Mouse (Mus musculus) heart, embryonic 12.5 days (tissue): ENCODE results near the gene Tlx1. TPM values are rescaled to one million over a fixed set of nuclear protein-coding genes. Genes with fewer than 3 reads are reported as not detected.

Experiments used
- ATAC-seq: fragments of 200-750 bp; cut with Nextera tagmentation; 2 replicates; pipeline ENCODE4 v1.8.0; 2017; ENCODE audit warnings: moderate TSS enrichment, moderate library complexity; ENCODE audit not compliant: insufficient number of reproducible peaks, low FRiP score
- H3K27ac ChIP-seq: fragments of 300-500 bp; sonication (generic); 2 replicates; pipeline ENCODE4 v1.5.1; 2016; ENCODE audit warnings: mild to moderate bottlenecking, moderate library complexity; ENCODE audit not compliant: poor library complexity, severe bottlenecking
- H3K27me3 ChIP-seq: fragments of 300-500 bp; sonication (generic); replicated peaks from 2 replicates; pipeline ENCODE4 v1.6.1; 2016; ENCODE audit warnings: mild to moderate bottlenecking, moderate library complexity
- H3K36me3 ChIP-seq: fragments of 300-500 bp; sonication (generic); 2 replicates; pipeline ENCODE4 v1.6.1; 2016; ENCODE audit warnings: mild to moderate bottlenecking, moderate library complexity
- H3K4me1 ChIP-seq: fragments of 300-500 bp; sonication (generic); replicated peaks from 2 replicates; pipeline ENCODE4 v1.6.1; 2016; ENCODE audit warnings: mild to moderate bottlenecking
- H3K4me2 ChIP-seq: fragments of 300-500 bp; sonication (generic); 2 replicates; pipeline ENCODE4 v1.6.1; 2016; ENCODE audit warnings: mild to moderate bottlenecking, moderate library complexity
- H3K4me3 ChIP-seq: fragments of 300-500 bp; sonication (generic); 2 replicates; pipeline ENCODE4 v1.5.1; 2016; ENCODE audit warnings: mild to moderate bottlenecking
- H3K9ac ChIP-seq: fragments of 300-500 bp; sonication (generic); 2 replicates; pipeline ENCODE4 v1.6.1; 2016; ENCODE audit warnings: mild to moderate bottlenecking, moderate library complexity
- H3K9me3 ChIP-seq: fragments of 300-500 bp; sonication (generic); replicated peaks from 2 replicates; pipeline ENCODE4 v1.6.1; 2016; ENCODE audit warnings: mild to moderate bottlenecking, moderate library complexity
- WGBS: fragments of 180-500 bp; shearing (Covaris S2); methylation state at CpG from one replicate; pipeline ENCODE4 v1.1.7; 2016; 5-methylcytosine and 5-hydroxymethylcytosine counted together
- polyA plus RNA-seq: library from polyadenylated mRNA; unstranded; fragments of >200 nt; fragmentation: Nextera tagmentation; extraction: Ambion mirVana; gene quantifications from 2 replicates; pipeline ENCODE4 v1.2.1, GENCODE M21; 2016

Tlx1 gene
- polyA plus RNA-seq: 0.40 and 0.50 TPM in 2 replicates

DNA sequence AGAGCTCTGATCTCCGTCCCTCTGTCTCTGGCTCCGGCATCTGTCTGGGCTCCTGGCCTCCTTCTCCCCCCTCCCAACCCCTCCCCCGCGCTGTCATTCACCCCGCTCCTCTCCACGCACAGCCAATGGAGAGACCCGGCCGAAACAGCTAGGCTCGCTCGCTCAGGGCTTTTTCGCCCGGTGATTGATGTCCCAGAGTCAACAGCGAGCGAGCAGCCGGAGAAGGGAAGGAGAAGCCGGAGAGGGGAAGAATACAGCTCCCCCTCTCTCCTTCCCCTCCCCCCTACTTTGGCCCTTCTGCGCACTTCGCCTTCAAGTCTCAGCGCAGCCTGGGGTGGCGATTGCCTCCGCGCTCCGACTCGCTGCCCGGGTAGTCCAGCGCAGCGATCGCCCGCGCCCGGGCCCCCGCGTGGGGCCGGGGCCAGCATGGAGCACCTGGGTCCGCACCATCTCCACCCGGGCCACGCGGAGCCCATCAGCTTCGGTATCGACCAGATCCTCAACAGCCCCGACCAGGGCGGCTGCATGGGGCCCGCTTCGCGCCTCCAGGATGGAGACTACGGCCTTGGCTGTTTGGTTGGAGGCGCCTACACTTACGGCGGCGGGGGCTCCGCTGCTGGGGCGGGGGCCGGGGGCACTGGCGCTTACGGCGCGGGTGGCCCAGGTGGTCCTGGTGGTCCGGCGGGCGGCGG, at the start of gene Tlx1:
Tlx1 (plus strand) TSS at position 191 of the 692 bp plus-strand sequence.
- Histone ChIP-seq H3K4me1 (peaks cover 28% of the 10 kb centered on the region), H3K4me2 (peak within 1 kb of the TSS; percentile 74), H3K36me3 (no peaks in the 10 kb centered on the region), H3K4me3 (peak within 1 kb of the TSS; percentile 39), H3K9ac (no peak within 1 kb of the TSS), H3K9me3 (0 out of 2 replicates have a peak, but pooled peaks cover 6% of the 10 kb centered on the region), H3K27ac (no peak within 1 kb of the TSS), H3K27me3 (peaks cover 98% of the 10 kb centered on the region)
- 1% methylated on average over 60 of the region's 61 CpGs for WGBS
- peak; percentile 24; the same call in 1 of the 2 replicates for ATAC-seq

- H3K4me3 ChIP-seq: no peak overlapping the region
- no peak overlapping the region for H3K27ac ChIP-seq
- WGBS: 25% methylated on average over 1 of the region's 1 CpGs
- ATAC-seq: no peak
- H3K9me3 ChIP-seq: no peaks in the 10 kb centered on the region
- no peaks in the 10 kb centered on the region for H3K36me3 ChIP-seq
- peaks cover 36% of the 10 kb centered on the region for H3K27me3 ChIP-seq
- no peak overlapping the region for H3K4me2 ChIP-seq
- H3K9ac ChIP-seq: no peak overlapping the region
- no peaks in the 10 kb centered on the region for H3K4me1 ChIP-seq
Observed at GRCm38 (mm10) chr19:45105591-45105990, 44.9 kb upstream of the Tlx1 start.

DNA sequence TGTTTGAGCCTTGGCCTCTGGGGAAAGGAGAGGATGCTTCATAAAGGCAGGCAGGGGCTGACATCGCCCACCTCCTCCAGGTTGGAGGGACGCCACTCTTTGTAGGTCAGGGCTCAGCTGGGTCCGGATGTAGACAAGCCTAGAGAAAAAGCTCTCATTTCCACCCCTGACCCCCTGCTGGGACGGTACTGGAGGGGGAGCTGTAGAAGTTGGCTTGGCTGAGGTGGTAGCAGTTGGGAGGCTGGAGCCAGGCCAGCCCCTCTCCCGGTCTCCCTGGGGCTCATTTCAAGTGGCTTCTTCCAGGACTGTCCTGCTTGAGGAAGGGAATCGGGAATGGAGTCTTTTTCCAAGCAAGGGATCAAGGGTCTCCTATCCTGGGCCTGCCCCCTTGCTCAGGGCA, 43.8 kb upstream of the Tlx1 start:
- no peaks in the 10 kb centered on the region for H3K4me1 ChIP-seq
- no peak for ATAC-seq
- peaks cover 31% of the 10 kb centered on the region for H3K27me3 ChIP-seq
- WGBS: 37% methylated on average over 6 of the region's 6 CpGs
- no peaks in the 10 kb centered on the region for H3K9me3 ChIP-seq
- H3K9ac ChIP-seq: no peak overlapping the region
- no peak overlapping the region for H3K27ac ChIP-seq
- no peak overlapping the region for H3K4me3 ChIP-seq
- H3K4me2 ChIP-seq: no peak overlapping the region
- H3K36me3 ChIP-seq: no peaks in the 10 kb centered on the region

- Histone ChIP-seq H3K4me1 (peaks cover 8% of the 10 kb centered on the region), H3K27me3 (peaks cover 4% of the 10 kb centered on the region), H3K27ac (no peak overlapping the region), H3K36me3 (no peaks in the 10 kb centered on the region), H3K9me3 (no peaks in the 10 kb centered on the region), H3K9ac (no peak overlapping the region), H3K4me3 (no peak overlapping the region), H3K4me2 (no peak overlapping the region)
- WGBS: 61% methylated on average over 8 of the region's 8 CpGs
- ATAC-seq: no peak
Observed at GRCm38 (mm10) chr19:45110681-45111080, 39.8 kb upstream of the Tlx1 start.

DNA sequence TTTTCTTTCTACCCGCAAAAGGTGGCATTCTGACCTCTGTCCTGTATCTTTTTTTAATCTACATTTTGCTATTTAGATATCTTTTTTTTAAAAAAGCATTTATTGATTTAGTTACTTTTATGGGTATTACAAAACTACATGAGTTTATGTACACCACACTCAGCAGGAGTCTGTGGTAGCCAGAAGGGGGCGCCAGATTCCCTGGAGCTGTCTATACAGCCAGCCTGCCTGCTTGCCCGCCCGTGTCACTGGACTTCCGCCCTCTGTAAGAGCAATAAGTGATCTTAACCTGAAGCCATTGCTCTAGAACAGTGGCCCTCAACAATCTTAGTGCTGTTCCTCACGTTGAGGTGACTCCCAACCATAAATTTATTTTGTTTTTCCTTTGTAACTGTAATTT, 38.0 kb upstream of the Tlx1 start:
- no peak overlapping the region for H3K27ac ChIP-seq
- 83% methylated on average over 6 of the region's 6 CpGs for WGBS
- no peaks in the 10 kb centered on the region for H3K36me3 ChIP-seq
- peaks cover 8% of the 10 kb centered on the region for H3K4me1 ChIP-seq
- peaks cover 6% of the 10 kb centered on the region; the same call in 1 of the 2 replicates for H3K27me3 ChIP-seq
- no peak overlapping the region for H3K4me3 ChIP-seq
- ATAC-seq: no peak
- H3K9me3 ChIP-seq: no peaks in the 10 kb centered on the region
- no peak overlapping the region for H3K4me2 ChIP-seq
- H3K9ac ChIP-seq: no peak overlapping the region

DNA sequence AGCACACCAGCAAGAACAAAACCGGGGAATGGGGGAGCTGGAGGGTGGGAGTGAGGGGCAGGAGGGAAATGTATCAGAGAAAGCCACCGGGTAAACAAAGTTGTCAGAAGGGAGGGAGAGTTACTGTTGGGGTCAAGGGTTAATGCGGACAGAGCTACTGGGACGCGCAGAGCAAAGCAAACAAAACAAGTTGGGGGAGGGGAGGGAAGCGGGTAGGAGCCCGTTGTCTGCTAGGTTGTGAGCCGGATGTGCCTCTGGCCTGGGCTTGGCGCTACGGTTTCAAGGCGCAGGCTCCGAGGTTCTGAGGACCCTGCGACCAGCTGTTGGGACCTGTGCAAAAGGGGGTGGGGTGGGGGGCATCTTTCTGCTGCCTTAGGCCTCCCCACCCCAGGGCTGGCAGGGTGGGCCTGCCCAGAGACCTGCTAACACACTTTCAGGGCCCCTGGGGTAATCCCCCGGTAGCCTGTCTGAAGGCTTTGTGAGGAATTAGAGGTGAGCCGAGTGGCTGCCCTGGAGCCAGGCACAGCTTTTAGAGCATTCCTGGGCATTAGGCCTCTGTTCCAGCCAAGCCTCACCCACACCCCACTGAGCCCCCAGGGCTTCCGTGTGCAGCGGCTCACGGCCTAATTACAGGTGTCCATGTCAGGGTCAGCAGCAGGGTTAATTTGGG, 36.6 kb upstream of the Tlx1 start:
- Histone ChIP-seq H3K9ac (no peak overlapping the region), H3K27me3 (peaks cover 6% of the 10 kb centered on the region), H3K4me3 (no peak overlapping the region), H3K4me2 (peak overlapping the region; percentile 26; the same call in 1 of the 2 replicates), H3K9me3 (no peaks in the 10 kb centered on the region), H3K36me3 (no peaks in the 10 kb centered on the region), H3K4me1 (peaks cover 13% of the 10 kb centered on the region), H3K27ac (no peak overlapping the region)
- 6% methylated on average over 18 of the region's 18 CpGs for WGBS
- peak; percentile 33; the same call in 1 of the 2 replicates for ATAC-seq

GRCm38 (mm10) chr19:45114772-45115171, 35.7 kb upstream of the Tlx1 start:
- ATAC-seq: no peak
- 42% methylated on average over 3 of the region's 3 CpGs for WGBS

GRCm38 (mm10) chr19:45116798-45117197, 33.7 kb upstream of the Tlx1 start:
- no peaks in the 10 kb centered on the region for H3K36me3 ChIP-seq
- H3K9ac ChIP-seq: no peak overlapping the region
- H3K27ac ChIP-seq: no peak overlapping the region
- H3K4me1 ChIP-seq: peaks cover 13% of the 10 kb centered on the region
- no peak for ATAC-seq
- no peaks in the 10 kb centered on the region for H3K9me3 ChIP-seq
- H3K4me2 ChIP-seq: no peak overlapping the region
- WGBS: 50% methylated on average over 1 of the region's 1 CpGs
- peaks cover 14% of the 10 kb centered on the region for H3K27me3 ChIP-seq
- H3K4me3 ChIP-seq: no peak overlapping the region

More at GRCm38 (mm10) chr19:45114772-45115171, 35.7 kb upstream of the Tlx1 start:
- Histone ChIP-seq H3K27ac (no peak overlapping the region), H3K9ac (no peak overlapping the region), H3K27me3 (peaks cover 6% of the 10 kb centered on the region), H3K9me3 (no peaks in the 10 kb centered on the region), H3K4me3 (no peak overlapping the region), H3K4me1 (peaks cover 13% of the 10 kb centered on the region), H3K36me3 (no peaks in the 10 kb centered on the region), H3K4me2 (no peak overlapping the region)

- H3K36me3 ChIP-seq: no peaks in the 10 kb centered on the region
- no peaks in the 10 kb centered on the region for H3K4me1 ChIP-seq
- no peaks in the 10 kb centered on the region for H3K9me3 ChIP-seq
- H3K4me2 ChIP-seq: no peak overlapping the region
- 41% methylated on average over 14 of the region's 14 CpGs for WGBS
- H3K9ac ChIP-seq: no peak overlapping the region
- H3K27ac ChIP-seq: no peak overlapping the region
- peaks cover 77% of the 10 kb centered on the region for H3K27me3 ChIP-seq
- ATAC-seq: no peak
- no peak overlapping the region for H3K4me3 ChIP-seq
Observed at GRCm38 (mm10) chr19:45131966-45132628, 18.4 kb upstream of the Tlx1 start.

DNA sequence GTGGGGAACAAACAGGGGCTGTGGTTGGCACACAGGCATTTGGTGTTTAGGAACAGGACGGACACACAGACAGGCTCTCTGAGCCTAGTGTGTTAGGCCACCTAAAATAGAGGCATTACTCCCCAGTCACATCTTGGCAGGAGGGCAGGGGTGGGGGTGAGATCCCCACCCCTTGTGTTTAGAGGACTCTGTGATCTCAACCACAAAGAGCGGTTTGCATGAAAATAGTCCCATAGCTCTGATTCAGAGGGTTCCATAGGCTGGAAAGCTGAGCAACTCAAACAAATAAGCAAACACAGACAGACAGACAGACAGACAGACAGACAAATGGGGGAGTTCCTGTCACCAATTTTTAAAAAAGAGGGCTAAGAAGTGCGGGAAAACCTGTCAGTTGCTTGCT, 7.9 kb upstream of the Tlx1 start:
- no peaks in the 10 kb centered on the region for H3K9me3 ChIP-seq
- no peak overlapping the region for H3K27ac ChIP-seq
- H3K27me3 ChIP-seq: peaks cover 98% of the 10 kb centered on the region
- no peak overlapping the region for H3K9ac ChIP-seq
- no peak for ATAC-seq
- WGBS: 22% methylated on average over 3 of the region's 3 CpGs
- no peak overlapping the region for H3K4me3 ChIP-seq
- H3K36me3 ChIP-seq: no peaks in the 10 kb centered on the region
- H3K4me2 ChIP-seq: no peak overlapping the region
- peaks cover 9% of the 10 kb centered on the region for H3K4me1 ChIP-seq
